Mouse (Mus musculus) left cerebral cortex, adult 2 months (tissue): ENCODE measurements around the gene Sh2d3c. TPM values are rescaled to one million over a fixed set of nuclear protein-coding genes. Genes with fewer than 3 reads are reported as not detected.

Experiments used
- DNase-seq, 2 experiments: peaks; one replicate each; pipeline ENCODE4 v3.0.0; 2021 to 2022; ENCODE audit warnings: low spot score in 2 of 2, mixed read lengths in 1 of 2; ENCODE audit errors: extremely low spot score in 1 of 2
- H3K27ac ChIP-seq: fragments of 200-600 bp; 2 replicates; pipeline ENCODE4 v1.8.1; 2022
- H3K4me3 ChIP-seq: fragments of 200-600 bp; 2 replicates; pipeline ENCODE4 v1.8.1; 2022
- CTCF ChIP-seq: fragments of 200-600 bp; IDR thresholded peaks from 2 replicates; pipeline ENCODE4 v1.8.1; 2022; ENCODE audit warnings: antibody characterized with exemption, mild to moderate bottlenecking, moderate library complexity
- intact Hi-C: fragments of 180-260 bp; cut with DNase I; formaldehyde crosslinking; loops from one replicate; pipeline ENCODE4 v1.15.1; 2025
- total RNA-seq, 2 experiments: library from RNA; stranded (reverse); gene quantifications; 2 replicates each; pipeline ENCODE4 v1.2.3; 2021

Gene Sh2d3c
- total RNA-seq, 2 experiments from 2014 or later = 31.1 to 42.5 TPM

GRCm38 (mm10) chr2:32703046-32703445, 17.8 kb upstream of the Sh2d3c start:
- TF ChIP-seq CTCF = no peak
- intact Hi-C loops = no loop called here

GRCm38 (mm10) chr2:32704021-32704421, 16.8 kb upstream of the Sh2d3c start, which contains the start of gene Fpgs:
Gene Fpgs (minus strand): TSS chr2:32704145.
- no peak within 1 kb of the TSS for H3K4me3 ChIP-seq
- H3K27ac ChIP-seq = no peak within 1 kb of the TSS
- TF ChIP-seq CTCF = no peak
- intact Hi-C loops = no loop called here
- DNase-seq = no peak

More at GRCm38 (mm10) chr2:32703046-32703445, 17.8 kb upstream of the Sh2d3c start:
- no peak for DNase-seq
- Histone ChIP-seq H3K27ac (no peak overlapping the region), H3K4me3 (no peak overlapping the region)

- no peak for DNase-seq
- intact Hi-C loops = no loop called here
- no peak overlapping the region for H3K4me3 ChIP-seq
- H3K27ac ChIP-seq = no peak overlapping the region
- no peak for TF ChIP-seq CTCF
These were observed 15.8 kb upstream of the Sh2d3c start for GRCm38 (mm10) chr2:32705018-32705417.

- intact Hi-C loops = no loop called here
- no peak overlapping the region for H3K4me3 ChIP-seq
- TF ChIP-seq CTCF = no peak
- no peak for DNase-seq
- H3K27ac ChIP-seq = no peak overlapping the region
These were observed 13.9 kb upstream of the Sh2d3c start for GRCm38 (mm10) chr2:32706971-32707370.

- peak; percentile 93 for TF ChIP-seq CTCF
- peak in 1 of 2 experiments; percentile 47 for DNase-seq
- intact Hi-C loops = no loop called here
These were observed 12.2 kb upstream of the Sh2d3c start for GRCm38 (mm10) chr2:32708643-32709042.

GRCm38 (mm10) chr2:32709521-32710137, 11.2 kb upstream of the Sh2d3c start:
- Histone ChIP-seq H3K4me3 (no peak overlapping the region), H3K27ac (no peak overlapping the region)
- TF ChIP-seq CTCF = no peak
- DNase-seq = no peak
- intact Hi-C loops = no loop called here

More at GRCm38 (mm10) chr2:32708643-32709042, 12.2 kb upstream of the Sh2d3c start:
- no peak overlapping the region for H3K27ac ChIP-seq
- no peak overlapping the region for H3K4me3 ChIP-seq

- intact Hi-C loops = no loop called here
- no peak for TF ChIP-seq CTCF
- Histone ChIP-seq H3K27ac (no peak overlapping the region), H3K4me3 (no peak overlapping the region)
- DNase-seq = no peak
These were observed 10.4 kb upstream of the Sh2d3c start for GRCm38 (mm10) chr2:32710425-32710824.

- intact Hi-C loops = no loop called here
- no peak overlapping the region; the same call in 1 of the 2 replicates for H3K27ac ChIP-seq
These were observed 9.4 kb upstream of the Sh2d3c start for GRCm38 (mm10) chr2:32711301-32712056.

GRCm38 (mm10) chr2:32712108-32712551, 8.7 kb upstream of the Sh2d3c start:
- TF ChIP-seq CTCF = no peak
- peak; percentile 42 to 48 for DNase-seq
- Histone ChIP-seq H3K27ac (peak overlapping the region; percentile 81), H3K4me3 (peak overlapping the region; percentile 97)
- intact Hi-C loops = no loop called here

More at GRCm38 (mm10) chr2:32711301-32712056, 9.4 kb upstream of the Sh2d3c start:
- no peak for TF ChIP-seq CTCF
- peak overlapping the region; percentile 97 for H3K4me3 ChIP-seq
- no peak for DNase-seq

GRCm38 (mm10) chr2:32712586-32712933, 8.3 kb upstream of the Sh2d3c start:
- peak overlapping the region; percentile 98 for H3K27ac ChIP-seq
- DNase-seq = peak; percentile 94
- intact Hi-C loops = no loop called here
- peak overlapping the region; percentile 97 for H3K4me3 ChIP-seq
- no peak for TF ChIP-seq CTCF

GRCm38 (mm10) chr2:32712934-32713817, 7.7 kb upstream of the Sh2d3c start, which contains the start of gene Cdk9:
Gene Cdk9 (minus strand): TSS chr2:32713076.
- intact Hi-C loops = loop anchor here (1.0 kb wide), 2 partner anchors 29 to 44 kb away; partner anchors contain the start of gene Tor2a
- TF ChIP-seq CTCF = peak; percentile 99
- peak within 1 kb of the TSS; percentile 97 for H3K4me3 ChIP-seq

More at GRCm38 (mm10) chr2:32712934-32713817, 7.7 kb upstream of the Sh2d3c start, which contains the start of gene Cdk9:
- peak; percentile 90 to 95 for DNase-seq
- peak within 1 kb of the TSS; percentile 98 for H3K27ac ChIP-seq
